Comparison of ENCODE assay signal across 27 mouse cellular contexts in the genomic region with DNA sequence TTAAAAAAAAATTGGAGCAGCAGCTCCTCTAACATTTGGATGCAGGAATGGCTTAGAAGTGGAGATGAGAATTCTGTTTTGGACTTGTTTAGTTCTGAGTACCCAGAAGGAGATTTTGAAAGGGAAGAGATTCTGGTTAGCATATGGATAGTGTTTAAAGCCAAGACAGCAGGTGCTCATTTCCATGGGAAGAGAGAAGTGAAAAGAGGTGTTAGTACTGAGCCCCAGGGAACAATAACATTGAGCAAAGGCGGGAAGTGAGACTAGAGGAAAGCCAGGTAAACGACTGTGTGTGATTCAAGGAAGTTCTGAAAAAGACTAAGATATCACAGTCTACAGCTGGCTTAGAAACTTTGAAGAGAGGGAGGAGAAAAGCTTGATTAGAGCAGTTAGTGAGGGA. TPM values are rescaled to one million over a fixed set of nuclear protein-coding genes. Genes with fewer than 3 reads are reported as not detected.
A peak's percentile ranks its signal among the peaks of the same experiment; 100 is the strongest.
DNase-seq lines count a peak whose midpoint lies in the region; ATAC-seq and TF ChIP-seq lines count a peak whose summit lies in the region.
"Had no signal": no experiment of that assay in that cellular context is flagged by ENCODE, and none has a peak within 500 bp of the region (broad histone marks: within the 10 kb centered on the region; RNA-seq: fewer than 3 reads in every experiment).

No protein-coding gene starts in this region.

- no peak overlapping the region for H3K27ac ChIP-seq in forebrain, embryonic 15.5 days (replicated peaks)
- H3K27ac ChIP-seq in forebrain, embryonic 12.5 days, result no peak overlapping the region
- H3K27ac ChIP-seq in ES-Bruce4 (ENCODE audit: insufficient read depth, low read length), result 0 out of 2 replicates have a peak overlapping the region, but pooled peaks have one; percentile 1
- H3K27ac ChIP-seq in intestine, embryonic 15.5 days, result no peak overlapping the region
- H3K27ac ChIP-seq: embryonic facial prominence, embryonic 12.5 days; heart, embryonic 13.5 days; hindbrain, embryonic 12.5 days had no signal

- H3K27me3 ChIP-seq in forebrain, embryonic 15.5 days, result no peaks in the 10 kb centered on the region
- H3K27me3 ChIP-seq in forebrain, embryonic 12.5 days, result no peaks in the 10 kb centered on the region
- H3K27me3 ChIP-seq in ES-Bruce4 (ENCODE audit: control insufficient read depth, insufficient read depth, low read length, poor library complexity, severe bottlenecking), result no peaks in the 10 kb centered on the region
- no peaks in the 10 kb centered on the region for H3K27me3 ChIP-seq in intestine, embryonic 15.5 days (replicated peaks)
- H3K27me3 ChIP-seq: CH12.LX; embryonic facial prominence, embryonic 12.5 days; heart, embryonic 13.5 days; hindbrain, embryonic 12.5 days had no signal

- WGBS in forebrain, embryonic 15.5 days, result 40% methylated on average over 2 of the region's 2 CpGs
- WGBS in forebrain, embryonic 12.5 days, result 53% methylated on average over 2 of the region's 2 CpGs
- WGBS in intestine, embryonic 15.5 days, result 74% methylated on average over 2 of the region's 2 CpGs

- H3K4me3 ChIP-seq in forebrain, embryonic 15.5 days, result no peak overlapping the region
- no peak overlapping the region for H3K4me3 ChIP-seq in forebrain, embryonic 12.5 days (replicated peaks)
- H3K4me3 ChIP-seq in ES-Bruce4 (ENCODE audit: low read depth, low read length), result no peak overlapping the region
- no peak overlapping the region for H3K4me3 ChIP-seq in intestine, embryonic 15.5 days (replicated peaks)
- H3K4me3 ChIP-seq: embryonic facial prominence, embryonic 12.5 days; heart, embryonic 13.5 days; hindbrain, embryonic 12.5 days had no signal

- ATAC-seq in forebrain, embryonic 15.5 days (replicated peaks), result peak; percentile 23; the same call in 1 of the 2 replicates
- no peak for ATAC-seq in forebrain, embryonic 12.5 days (ENCODE audit: low FRiP score)
- ATAC-seq in megakaryocyte progenitor cell, adult 5-6 weeks (replicated peaks; ENCODE audit: poor library complexity), result no peak
- ATAC-seq in intestine, embryonic 15.5 days, result no peak
- ATAC-seq: forebrain, postnatal 0 days; hindbrain, embryonic 16.5 days; inflammation-experienced regulatory T-cells, adult 6 months had no signal

- H3K4me1 ChIP-seq in forebrain, embryonic 15.5 days, result no peaks in the 10 kb centered on the region
- H3K4me1 ChIP-seq in forebrain, embryonic 12.5 days, result no peaks in the 10 kb centered on the region
- peaks cover 4% of the 10 kb centered on the region for H3K4me1 ChIP-seq in ES-Bruce4 (ENCODE audit: control insufficient read depth, insufficient read depth, low read length)
- H3K4me1 ChIP-seq in intestine, embryonic 15.5 days (replicated peaks), result no peaks in the 10 kb centered on the region
- H3K4me1 ChIP-seq: embryonic facial prominence, embryonic 12.5 days; heart, embryonic 13.5 days; hindbrain, embryonic 12.5 days had no signal

- TF ChIP-seq CTCF in ES-Bruce4 (IDR thresholded peaks at IDR 0.05; ENCODE audit: low read depth, low read length), result no peak

- H3K9ac ChIP-seq in forebrain, embryonic 15.5 days (replicated peaks), result no peak overlapping the region
- H3K9ac ChIP-seq in forebrain, embryonic 12.5 days, result no peak overlapping the region
- H3K9ac ChIP-seq in ES-Bruce4 (ENCODE audit: low read depth, poor library complexity, severe bottlenecking), result no peak overlapping the region
- H3K9ac ChIP-seq in intestine, embryonic 15.5 days, result no peak overlapping the region
- H3K9ac ChIP-seq: embryonic facial prominence, embryonic 12.5 days; forebrain, postnatal 0 days; heart, embryonic 13.5 days; hindbrain, embryonic 12.5 days had no signal

- peaks cover 46% of the 10 kb centered on the region for H3K36me3 ChIP-seq in forebrain, embryonic 15.5 days
- peaks cover 54% of the 10 kb centered on the region for H3K36me3 ChIP-seq in forebrain, embryonic 12.5 days (replicated peaks)
- peaks cover 42% of the 10 kb centered on the region for H3K36me3 ChIP-seq in ES-Bruce4 (ENCODE audit: control insufficient read depth, insufficient read depth, low read length, poor library complexity, severe bottlenecking)
- peaks cover 8% of the 10 kb centered on the region for H3K36me3 ChIP-seq in intestine, embryonic 15.5 days

- no peaks in the 10 kb centered on the region for H3K9me3 ChIP-seq in forebrain, embryonic 15.5 days
- no peaks in the 10 kb centered on the region for H3K9me3 ChIP-seq in forebrain, embryonic 12.5 days
- no peaks in the 10 kb centered on the region for H3K9me3 ChIP-seq in ES-Bruce4 (replicated peaks; ENCODE audit: control insufficient read depth, insufficient read depth, low read length, poor library complexity, severe bottlenecking)
- no peaks in the 10 kb centered on the region for H3K9me3 ChIP-seq in intestine, embryonic 15.5 days
- H3K9me3 ChIP-seq: embryonic facial prominence, embryonic 12.5 days; heart, embryonic 13.5 days; hindbrain, embryonic 12.5 days had no signal

- peak; percentile 33 for DNase-seq in WW6 (ENCODE audit: low read depth, low spot score)
- DNase-seq in c-Kit-positive CD71-positive TER-119-positive erythroid progenitor cells, embryonic 14.5 days (ENCODE audit: low spot score), result no peak
- DNase-seq: adrenal gland, adult 8-10 months; adrenal gland, postnatal 36 days; cerebellum, adult 18-20 months; cerebellum, postnatal 10 days; embryo, embryonic 11 days; forebrain, postnatal 0 days; gastrocnemius, postnatal 14 days; heart, postnatal 4 days; kidney, adult 11 months; kidney, adult 9 months had no signal

- no peak overlapping the region for H3K4me2 ChIP-seq in forebrain, embryonic 15.5 days (replicated peaks)
- no peak overlapping the region for H3K4me2 ChIP-seq in forebrain, embryonic 12.5 days
- H3K4me2 ChIP-seq in intestine, embryonic 15.5 days (replicated peaks), result no peak overlapping the region
- H3K4me2 ChIP-seq: embryonic facial prominence, embryonic 12.5 days; heart, embryonic 13.5 days; hindbrain, embryonic 12.5 days had no signal

- no peak for TF ChIP-seq EP300 in ES-Bruce4 (IDR thresholded peaks at IDR 0.05; ENCODE audit: insufficient read depth, low read depth, low read length)

- TF ChIP-seq POLR2A in ES-Bruce4 (IDR thresholded peaks at IDR 0.05; ENCODE audit: insufficient read depth, low read length), result no peak

RNA-seq across cellular contexts. Expression of a gene that starts 20.3 kb away (rescaled TPM):
- 88.8 and 92.1 TPM in 2 replicates for polyA plus RNA-seq in forebrain, embryonic 15.5 days (2015; fragmentation: Nextera tagmentation; extraction: Ambion mirVana)
- 103 and 114 TPM in 2 replicates for polyA plus RNA-seq in forebrain, embryonic 12.5 days (2016; fragmentation: Nextera tagmentation; extraction: Ambion mirVana)
- polyA plus RNA-seq in ES-Bruce4 (2011; ENCODE audit: insufficient read depth, insufficient read length, low read depth, missing spikeins), result 179 and 196 TPM in 2 replicates
- total RNA-seq in megakaryocyte progenitor cell, adult 5-6 weeks (2015), result 99.2 and 114 TPM in 2 replicates
- total RNA-seq in megakaryocyte progenitor cell, adult 5-6 weeks (2017), result 145 and 167 TPM in 2 replicates
- polyA plus RNA-seq in intestine, embryonic 15.5 days (2015; fragmentation: Nextera tagmentation; extraction: Ambion mirVana), result 70.3 and 77.6 TPM in 2 replicates

RNA-seq across cellular contexts. Expression of a gene that starts 52.2 kb away (rescaled TPM):
- 0.31 and 0.76 TPM in 2 replicates for polyA plus RNA-seq in forebrain, embryonic 15.5 days (2015; fragmentation: Nextera tagmentation; extraction: Ambion mirVana)
- polyA plus RNA-seq in forebrain, embryonic 12.5 days (2016; fragmentation: Nextera tagmentation; extraction: Ambion mirVana), result 1.1 and 2.8 TPM in 2 replicates
- not detected in 2 replicates for polyA plus RNA-seq in ES-Bruce4 (2011; ENCODE audit: insufficient read depth, insufficient read length, low read depth, missing spikeins)
- total RNA-seq in megakaryocyte progenitor cell, adult 5-6 weeks (2015), result not detected in 2 replicates
- not detected in 2 replicates for total RNA-seq in megakaryocyte progenitor cell, adult 5-6 weeks (2017)
- not detected in 2 replicates for polyA plus RNA-seq in intestine, embryonic 15.5 days (2015; fragmentation: Nextera tagmentation; extraction: Ambion mirVana)
- total RNA-seq: adrenal gland, adult 8-10 months; adrenal gland, postnatal 36 days; CH12.LX; gastrocnemius, adult 18-20 months; gastrocnemius, postnatal 14 days; heart, postnatal 4 days; MEL had no signal
- polyA plus RNA-seq: gonadal fat pad, adult 2 months; heart, embryonic 13.5 days; heart, postnatal 0 days; hindbrain, embryonic 12.5 days; hindbrain, embryonic 16.5 days; inflammation-experienced regulatory T-cells, adult 6 months had no signal
